Mouse (Mus musculus) layer of hippocampus, postnatal 14 days (tissue): Measurements from ENCODE around the gene Aagab. TPM values are rescaled to one million over a fixed set of nuclear protein-coding genes. Genes with fewer than 3 reads are reported as not detected.

Experiments
- DNase-seq, 2 experiments: peaks; one replicate each; pipeline ENCODE4 v3.0.0; 2021 to 2022; ENCODE audit warnings: low spot score in 2 of 2, mixed read lengths in 1 of 2
- total RNA-seq, 2 experiments: library from RNA; stranded (reverse); gene quantifications; 2 replicates each; pipeline ENCODE4 v1.2.3; 2021

Gene Aagab
- total RNA-seq, 2 experiments from 2014 or later: 47.8 to 58.7 TPM

DNA sequence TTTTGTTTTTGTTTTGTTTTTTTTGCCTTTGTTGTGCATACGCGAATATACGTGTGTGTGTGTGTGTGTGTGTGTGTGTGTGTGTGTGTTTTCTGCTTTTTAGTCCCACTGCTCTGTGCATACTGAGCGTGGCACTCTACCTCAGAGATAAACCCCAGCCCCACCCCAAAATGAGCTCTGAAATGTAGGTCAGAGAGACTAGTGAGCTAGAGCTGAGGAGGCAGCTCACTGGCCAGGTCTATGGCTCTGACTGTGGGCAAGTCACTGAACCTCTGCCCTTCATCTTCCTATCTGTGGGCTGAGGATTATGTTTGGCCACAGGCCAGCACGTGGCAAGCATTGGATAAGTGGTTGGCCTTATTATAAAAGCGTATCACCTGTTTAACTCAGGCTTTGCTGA lies 1.4 kb downstream of the Aagab start:
- no peak for DNase-seq

DNA sequence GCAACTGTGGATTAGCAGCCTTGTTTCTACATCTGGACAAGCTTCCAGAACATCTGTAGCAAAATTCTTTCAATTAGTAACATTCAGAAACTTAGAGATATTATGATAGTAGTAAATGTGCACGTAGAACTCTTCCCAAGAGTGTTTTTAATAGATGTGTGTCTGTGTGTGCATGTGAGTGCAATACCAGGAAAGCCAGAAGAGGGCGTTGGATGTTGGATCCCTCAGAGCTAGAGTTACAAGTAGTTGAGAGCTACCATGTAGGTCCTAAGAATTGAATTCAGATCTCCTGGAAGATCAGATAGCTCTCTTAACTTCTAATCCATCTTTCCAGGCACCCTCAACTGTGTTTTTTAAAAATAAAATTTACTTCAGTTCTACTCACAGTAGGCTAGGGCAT lies 4.1 kb downstream of the Aagab start:
- DNase-seq: no peak

GRCm38 (mm10) chr9:63608006-63608405 lies 5.5 kb downstream of the Aagab start:
- no peak for DNase-seq

- no peak for DNase-seq
These were observed 6.8 kb downstream of the Aagab start for GRCm38 (mm10) chr9:63609246-63609645.

- DNase-seq: no peak
These were observed 7.3 kb downstream of the Aagab start for GRCm38 (mm10) chr9:63609776-63610175.

DNA sequence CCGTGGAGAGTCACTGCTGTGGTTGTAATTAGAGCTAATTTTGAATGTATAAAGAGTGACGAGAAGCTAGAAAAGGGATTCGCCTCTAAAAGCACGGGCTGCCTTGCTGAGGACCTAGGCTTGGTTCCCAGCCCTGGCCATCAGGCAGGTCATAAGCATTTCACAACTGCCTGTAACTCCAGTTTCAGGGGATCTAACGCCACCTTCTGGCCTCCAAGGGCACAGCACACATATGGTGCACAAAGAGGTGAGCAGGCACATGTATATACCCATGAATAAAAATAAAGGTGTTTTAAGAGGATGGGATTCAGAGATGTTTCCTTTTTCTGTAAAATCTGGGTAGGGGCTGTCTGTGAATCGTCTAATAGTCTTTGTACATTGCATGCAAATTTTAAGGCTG lies 7.8 kb downstream of the Aagab start:
- DNase-seq: no peak

- no peak for DNase-seq
These were observed 8.4 kb downstream of the Aagab start for GRCm38 (mm10) chr9:63610841-63611366.

- DNase-seq: no peak
These were observed 9.5 kb downstream of the Aagab start for GRCm38 (mm10) chr9:63611967-63612366.

DNA sequence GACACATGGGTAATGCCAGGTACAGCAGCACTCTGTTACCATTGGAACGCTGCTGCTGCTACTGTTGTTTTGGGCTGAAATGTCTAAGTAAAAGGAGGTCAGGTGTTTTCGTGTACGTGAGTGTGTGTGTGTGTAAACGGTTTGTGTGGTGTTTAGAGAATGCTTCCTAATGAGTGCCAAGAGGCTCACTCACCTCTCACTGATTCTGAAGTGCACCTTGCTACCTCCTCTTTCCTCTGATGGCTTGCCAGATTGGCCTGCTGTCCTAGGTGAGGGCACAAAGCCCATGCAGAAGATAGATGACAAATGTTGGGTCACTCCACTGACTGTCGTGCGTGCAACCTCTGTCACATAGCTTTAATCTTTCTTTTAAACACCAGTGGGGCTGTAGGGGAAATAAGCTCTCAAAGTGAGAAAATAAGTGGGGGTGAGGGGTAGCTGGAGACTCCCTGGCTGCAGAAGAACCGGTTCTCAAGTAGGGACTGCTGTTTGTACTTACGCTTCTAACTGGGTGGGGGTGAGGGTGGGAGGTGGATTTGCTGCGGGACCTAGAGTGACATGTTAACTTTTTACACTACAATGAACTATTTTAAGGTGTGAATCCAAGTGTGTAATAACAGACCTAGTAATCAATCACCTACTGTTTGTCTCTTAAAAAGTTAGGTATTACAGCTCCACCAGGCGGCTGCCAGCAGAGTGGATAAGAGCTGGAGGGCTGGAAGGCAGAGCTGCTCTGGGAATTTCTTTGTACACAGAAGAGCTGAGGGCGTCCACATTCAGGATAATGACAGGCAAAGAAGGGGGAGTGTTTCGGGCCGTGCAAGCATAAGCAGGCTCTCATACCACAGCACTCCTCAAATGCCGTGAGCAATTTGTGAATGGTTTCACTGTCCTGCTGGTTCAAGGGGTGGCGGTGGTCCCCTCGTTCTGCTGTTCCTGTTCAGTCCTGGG lies 10.4 kb downstream of the Aagab start:
- no peak for DNase-seq

DNA sequence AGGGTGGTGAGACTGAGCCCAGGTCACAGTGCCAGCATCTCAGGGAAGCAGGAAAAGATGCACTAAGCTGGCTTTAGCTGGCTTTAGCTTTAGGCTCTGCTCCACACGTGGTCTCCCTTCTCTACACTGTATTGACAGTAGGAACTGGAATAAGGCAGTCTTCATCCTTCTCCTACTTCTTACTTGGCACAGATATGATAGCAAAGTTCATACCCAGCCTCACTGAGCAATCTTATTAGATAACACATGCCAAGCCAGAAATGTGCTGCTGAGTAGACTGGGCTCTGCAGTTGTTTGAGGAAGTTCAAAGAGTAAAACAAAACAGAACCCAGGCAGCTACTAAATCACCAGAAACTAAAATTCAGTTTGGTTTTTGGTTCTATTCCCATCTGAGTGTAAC lies 11.1 kb downstream of the Aagab start:
- DNase-seq: no peak

DNA sequence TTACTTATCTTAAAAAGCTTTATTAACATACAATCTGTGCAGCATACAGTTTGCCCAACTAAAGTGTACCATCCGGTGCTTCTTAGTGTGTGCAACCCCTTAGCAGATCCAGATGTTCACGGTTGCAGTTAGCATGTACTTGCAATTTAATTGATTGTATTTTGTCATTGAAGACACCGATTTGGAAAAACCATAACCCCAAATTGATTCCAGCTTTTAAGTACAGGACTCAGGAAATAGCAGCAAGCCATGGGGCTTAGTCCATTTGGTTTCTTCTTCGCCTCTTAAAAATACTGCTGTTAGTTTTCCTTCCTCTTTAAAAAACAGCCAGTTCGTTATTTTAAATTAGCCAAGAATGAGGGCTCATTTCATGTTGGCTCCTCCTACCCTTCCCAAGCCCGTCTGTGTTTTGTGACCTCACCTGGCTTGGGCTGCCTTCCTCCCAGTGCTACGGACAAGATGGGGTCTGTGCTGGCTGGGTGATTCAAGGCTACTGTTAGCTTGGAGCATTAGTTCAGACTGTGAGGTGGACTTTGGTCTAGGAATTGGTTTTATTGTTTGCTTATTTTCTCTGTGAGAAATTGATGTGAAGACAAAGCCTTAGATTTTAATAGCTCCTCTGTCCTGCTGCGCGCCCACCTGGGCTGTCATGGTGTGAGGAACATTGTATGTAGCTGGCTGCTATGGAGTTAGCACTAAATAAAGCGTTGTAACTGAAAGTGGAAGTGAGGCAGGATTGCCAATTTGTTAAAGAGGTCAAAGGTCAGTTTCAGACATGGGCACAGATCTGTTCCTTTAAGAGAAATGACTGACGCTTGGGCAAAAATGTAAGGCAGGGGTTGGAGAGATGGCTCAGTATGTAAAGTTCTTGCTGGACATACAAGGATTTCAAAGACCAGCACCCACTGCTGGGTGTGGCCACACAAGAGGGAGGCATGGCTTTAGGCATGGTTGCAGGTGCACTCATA lies 11.8 kb downstream of the Aagab start:
- no peak for DNase-seq

DNA sequence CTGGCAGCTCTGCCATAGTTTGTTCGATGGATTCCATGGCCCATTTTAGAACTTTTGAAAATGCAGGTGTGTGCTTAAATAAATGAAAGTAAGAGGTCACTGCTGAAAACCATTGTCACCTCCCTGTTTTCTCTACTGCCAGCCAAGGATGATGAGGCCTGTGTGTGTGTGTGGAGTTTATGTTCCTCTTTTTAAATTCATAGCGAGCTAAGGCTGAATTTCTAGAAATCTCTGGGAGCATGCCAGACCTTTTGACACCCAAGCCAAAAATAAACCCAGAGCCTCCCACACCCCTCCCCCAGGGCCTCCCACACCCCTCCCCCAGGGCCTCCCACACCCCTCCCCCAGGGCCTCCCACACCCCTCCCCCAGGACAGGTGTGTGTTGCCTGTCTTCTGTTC lies 15.5 kb downstream of the Aagab start:
- DNase-seq: no peak

DNA sequence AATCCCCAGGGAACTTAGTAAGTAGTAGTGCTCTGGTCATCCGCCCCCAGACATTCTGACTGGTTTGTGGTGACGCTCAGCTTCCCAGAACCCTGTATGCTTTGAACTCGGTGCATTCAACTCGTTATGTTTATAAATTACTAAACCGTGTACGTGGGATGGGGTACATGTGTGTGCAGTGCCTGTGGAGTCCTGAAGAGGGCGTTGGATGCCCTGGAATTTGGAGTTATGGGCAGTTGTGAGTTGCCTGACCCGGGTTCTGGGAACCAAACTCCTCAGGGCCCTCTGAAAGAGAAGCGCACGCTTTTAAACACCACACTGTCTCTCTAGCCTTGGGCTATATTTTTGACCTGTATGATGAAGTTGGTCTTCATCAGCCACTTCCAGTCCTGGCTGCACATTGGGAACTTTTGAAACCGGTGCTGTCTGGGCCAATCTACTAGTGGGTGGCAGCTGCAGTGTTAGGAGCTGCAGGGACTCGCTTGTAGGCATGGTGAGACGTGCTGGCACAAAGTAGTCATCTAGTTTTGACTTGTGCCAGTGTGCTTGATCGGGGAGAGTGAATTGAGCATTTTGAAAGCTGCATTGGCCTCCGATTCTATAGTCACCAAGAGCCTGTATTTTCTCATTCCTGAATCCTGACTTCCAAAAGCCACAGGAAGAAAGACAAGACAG lies 21.6 kb downstream of the Aagab start:
- peak in 1 of 2 experiments; percentile 38 for DNase-seq

DNA sequence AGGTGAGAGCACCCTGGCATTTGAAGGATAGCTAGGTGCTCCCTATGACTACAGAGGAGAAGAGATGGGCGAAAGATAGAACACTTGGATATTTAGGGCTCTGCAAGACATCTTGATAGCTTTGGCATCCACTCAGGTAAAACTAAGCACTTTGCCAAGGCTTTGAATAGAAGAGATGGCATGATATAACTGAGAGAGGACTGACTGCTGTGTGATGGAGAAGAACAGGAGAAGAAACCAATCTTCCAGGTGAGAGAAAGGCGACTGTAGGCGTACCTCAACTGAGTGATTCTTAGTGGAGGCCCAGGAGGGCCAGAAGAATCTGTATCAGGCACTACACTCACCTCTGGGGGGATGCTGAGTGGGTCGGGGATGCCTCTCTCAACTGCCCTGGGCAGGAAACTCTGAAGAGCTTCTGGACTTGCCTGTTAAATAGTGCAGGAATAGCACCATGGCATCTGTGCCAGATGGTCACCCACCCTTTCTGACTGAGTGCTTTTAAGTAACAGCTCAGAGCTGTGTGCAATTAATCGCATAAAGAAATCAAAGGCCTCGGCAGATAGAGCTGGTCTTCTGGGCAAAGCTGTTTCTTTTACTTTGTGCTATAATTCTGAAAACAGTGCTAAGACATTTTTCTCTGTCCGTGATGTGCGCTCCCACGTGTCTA lies 22.8 kb downstream of the Aagab start:
- DNase-seq: no peak

DNA sequence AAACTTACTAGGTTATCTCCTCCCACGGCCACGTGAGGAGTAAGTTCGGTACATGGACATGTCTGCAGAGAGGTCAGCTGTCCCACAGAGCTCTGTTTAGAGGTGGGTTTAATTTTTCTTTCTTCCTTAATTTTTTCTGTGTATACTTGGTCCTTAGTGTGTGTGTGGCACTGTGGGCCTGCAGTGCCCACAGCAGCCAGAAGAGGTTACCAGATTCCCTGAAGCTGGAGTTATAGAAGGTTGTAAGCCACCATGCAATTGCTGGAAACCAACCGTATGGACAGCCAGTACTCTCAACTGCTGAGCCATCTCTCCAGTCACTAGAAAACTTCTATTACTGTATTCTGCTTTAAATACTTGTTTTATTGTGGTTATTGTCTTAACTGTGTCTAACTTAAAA lies 29.6 kb downstream of the Aagab start:
- DNase-seq: no peak

DNA sequence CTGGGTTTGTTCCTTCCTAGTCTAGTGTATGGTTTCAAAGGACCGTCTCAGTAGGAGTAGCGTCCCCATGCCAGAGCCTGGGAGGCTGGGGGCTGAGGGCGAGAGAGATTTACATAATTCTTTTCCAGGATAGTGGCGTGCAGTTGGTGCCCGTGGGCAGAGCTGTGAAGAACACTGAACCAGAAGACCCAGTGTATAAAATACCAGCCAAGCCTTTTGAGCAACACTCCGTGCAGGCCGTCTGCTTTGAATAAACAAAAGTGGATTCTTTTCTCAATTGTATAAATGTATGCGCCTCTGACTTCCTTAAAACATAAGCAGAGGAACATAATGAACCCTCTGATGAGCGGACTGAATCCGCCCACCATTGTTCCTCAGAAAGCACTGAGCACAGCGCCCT lies 30.5 kb downstream of the Aagab start:
- peak in 1 of 2 experiments; percentile 66 for DNase-seq

- no peak for DNase-seq
These were observed 30.9 kb downstream of the Aagab start for GRCm38 (mm10) chr9:63633334-63633733.

GRCm38 (mm10) chr9:63636113-63636512 lies 33.7 kb downstream of the Aagab start:
- no peak for DNase-seq

- no peak for DNase-seq
These were observed 39.7 kb downstream of the Aagab start for GRCm38 (mm10) chr9:63641983-63642646.

- DNase-seq: no peak
These were observed 41.6 kb downstream of the Aagab start for GRCm38 (mm10) chr9:63644011-63644410.
